Mouse (Mus musculus) c-Kit-positive CD71-positive TER-119-negative erythroid progenitor cells, embryonic 14.5 days (primary cell): ENCODE data around the gene Scand1.
A peak's percentile ranks its signal among the peaks of the same experiment; 100 is the strongest.

ENCODE experiments used
- DNase-seq: peaks from one replicate; pipeline ENCODE4 v3.0.0-alpha.2; 2013; ENCODE audit warnings: low read depth

Gene Scand1

GRCm38 (mm10) chr2:156307261-156307660, 5.2 kb downstream of the Scand1 start:
- no peak for DNase-seq

GRCm38 (mm10) chr2:156305818-156306217, 6.7 kb downstream of the Scand1 start:
- peak; percentile 33 for DNase-seq

GRCm38 (mm10) chr2:156304351-156304750, 8.2 kb downstream of the Scand1 start:
- no peak for DNase-seq

DNA sequence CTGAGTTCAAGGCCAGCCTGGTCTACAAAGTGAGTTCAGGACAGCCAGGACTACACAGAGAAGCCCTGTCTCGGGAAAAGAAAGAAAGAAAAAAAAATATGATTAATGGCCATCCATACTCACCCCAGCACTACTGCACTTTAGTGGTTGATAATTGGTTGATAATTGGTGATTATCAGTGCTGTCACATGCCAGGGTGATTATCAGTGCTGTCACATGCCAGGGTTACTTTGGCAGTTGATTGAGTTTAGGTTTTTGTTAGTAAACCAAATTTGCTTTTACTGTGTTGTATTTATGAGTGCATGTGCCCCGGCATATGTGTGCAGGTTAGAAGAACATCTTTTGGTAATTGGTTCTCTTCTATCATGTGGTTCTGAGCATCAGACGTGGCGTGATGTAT, 10.4 kb downstream of the Scand1 start:
- peak; percentile 33 for DNase-seq

DNA sequence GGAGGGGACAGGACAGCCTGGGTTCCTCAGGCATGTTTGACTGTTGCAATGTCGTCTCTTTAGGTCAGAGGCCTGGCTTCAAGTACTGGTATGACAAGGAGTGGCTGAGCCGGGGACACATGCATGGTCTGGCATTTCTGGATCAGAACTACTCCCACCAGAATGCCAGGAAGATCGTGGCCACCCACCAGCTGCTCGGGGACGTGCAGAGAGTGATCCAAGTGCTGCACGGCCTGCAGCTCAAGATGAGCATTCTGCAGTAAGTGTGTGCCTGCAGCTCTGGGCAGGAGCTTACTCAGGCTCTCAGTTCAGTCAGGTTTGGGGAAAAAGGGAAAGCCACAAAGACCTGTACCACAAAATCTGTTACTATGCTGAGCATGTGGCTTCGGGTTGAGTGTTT, 14.0 kb downstream of the Scand1 start:
- DNase-seq = no peak

DNA sequence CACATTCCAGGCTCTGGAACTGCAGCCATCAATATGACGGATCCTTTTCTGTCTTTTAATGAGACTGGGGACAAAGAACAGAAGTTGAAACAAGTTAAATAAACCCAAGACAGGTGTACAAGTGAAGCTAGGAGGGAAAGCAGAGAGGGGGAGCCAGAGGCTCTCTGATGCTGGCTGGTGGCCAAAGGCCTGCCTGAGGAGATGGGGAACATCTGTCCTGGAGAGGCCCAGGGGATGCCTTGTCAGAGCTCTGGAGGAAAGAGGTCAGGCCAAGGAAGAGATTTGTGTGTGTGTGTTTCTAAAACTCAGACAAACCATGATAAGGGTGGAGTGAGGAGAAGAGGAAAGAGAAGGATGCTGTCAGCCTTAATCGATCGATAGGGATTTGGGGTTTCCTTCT, 14.9 kb downstream of the Scand1 start:
- DNase-seq = no peak

GRCm38 (mm10) chr2:156296190-156296589, 16.3 kb downstream of the Scand1 start:
- DNase-seq = no peak

- no peak for DNase-seq
Observed at GRCm38 (mm10) chr2:156295601-156296063, 16.9 kb downstream of the Scand1 start.

DNA sequence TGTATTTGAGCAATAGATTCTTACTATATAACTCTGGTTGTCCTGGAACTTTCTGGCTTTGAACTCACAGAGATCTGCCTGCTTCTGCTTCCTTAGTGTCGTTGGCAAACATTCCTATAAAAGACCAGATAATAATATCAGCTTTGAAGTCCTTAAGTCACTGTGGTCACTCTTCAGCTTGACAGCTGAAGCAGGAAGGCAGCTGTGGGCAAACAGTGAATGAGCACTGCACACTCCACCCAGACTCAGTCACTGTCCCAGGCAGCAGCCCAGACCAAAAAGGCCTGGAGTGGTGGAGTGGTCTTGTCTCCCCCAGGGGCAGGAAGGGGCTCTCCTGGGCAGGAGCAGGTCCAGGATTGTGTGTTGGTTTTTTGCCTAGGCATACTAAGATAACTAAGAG, 20.5 kb downstream of the Scand1 start:
- no peak for DNase-seq

DNA sequence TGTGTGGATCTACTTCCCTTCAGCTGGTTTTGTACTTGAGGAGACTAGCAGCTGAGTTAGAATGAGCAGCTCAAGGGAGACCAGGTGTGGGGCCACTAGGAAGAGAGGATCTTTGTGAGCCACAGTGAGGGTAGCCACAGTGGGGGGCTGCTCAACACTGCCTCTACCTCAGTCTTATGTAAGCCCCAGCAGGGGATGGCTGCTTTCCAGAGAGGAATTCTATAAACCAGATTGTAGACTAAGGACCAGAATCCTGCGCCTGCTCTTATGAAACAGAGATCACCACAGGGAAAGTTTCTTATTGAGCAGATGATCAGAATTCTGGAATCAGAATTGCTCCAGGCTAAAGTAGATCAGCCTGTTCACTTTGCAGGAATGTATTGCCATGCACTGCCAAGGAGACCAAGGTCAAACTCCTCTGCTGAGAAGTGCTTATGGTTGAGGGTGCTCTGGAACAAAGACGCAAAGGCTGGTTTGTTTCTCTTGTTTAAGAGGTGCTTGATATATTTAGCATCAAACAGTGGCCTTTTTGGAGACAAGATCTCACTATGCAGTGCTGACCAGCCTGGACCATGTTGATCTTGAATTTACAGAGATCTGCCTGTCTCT, 22.8 kb downstream of the Scand1 start:
- no peak for DNase-seq

DNA sequence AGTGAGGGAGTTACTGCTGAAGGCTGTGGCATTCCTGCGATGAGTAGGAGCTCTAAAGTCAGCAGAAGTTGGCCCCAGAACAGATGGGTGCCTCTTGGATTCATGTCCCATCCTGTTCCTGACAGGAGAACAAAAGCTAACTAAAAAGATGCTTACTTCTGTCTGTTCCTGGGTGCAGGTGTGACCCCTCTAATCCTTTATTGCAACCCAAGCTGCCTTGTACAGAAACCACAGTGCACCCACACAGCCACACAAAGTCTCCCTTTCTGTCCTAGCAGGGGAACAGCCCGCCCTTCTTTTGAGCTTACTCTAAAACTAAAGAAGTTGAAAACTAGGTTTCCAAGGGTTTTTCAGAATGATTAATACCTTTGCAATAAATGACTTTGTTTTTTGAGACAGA, 24.3 kb downstream of the Scand1 start:
- DNase-seq = no peak

GRCm38 (mm10) chr2:156286733-156287132, 25.8 kb downstream of the Scand1 start:
- DNase-seq = no peak

- no peak for DNase-seq
Observed at GRCm38 (mm10) chr2:156285161-156285560, 27.3 kb downstream of the Scand1 start.

GRCm38 (mm10) chr2:156281227-156281626, 31.3 kb downstream of the Scand1 start:
- DNase-seq = no peak

DNA sequence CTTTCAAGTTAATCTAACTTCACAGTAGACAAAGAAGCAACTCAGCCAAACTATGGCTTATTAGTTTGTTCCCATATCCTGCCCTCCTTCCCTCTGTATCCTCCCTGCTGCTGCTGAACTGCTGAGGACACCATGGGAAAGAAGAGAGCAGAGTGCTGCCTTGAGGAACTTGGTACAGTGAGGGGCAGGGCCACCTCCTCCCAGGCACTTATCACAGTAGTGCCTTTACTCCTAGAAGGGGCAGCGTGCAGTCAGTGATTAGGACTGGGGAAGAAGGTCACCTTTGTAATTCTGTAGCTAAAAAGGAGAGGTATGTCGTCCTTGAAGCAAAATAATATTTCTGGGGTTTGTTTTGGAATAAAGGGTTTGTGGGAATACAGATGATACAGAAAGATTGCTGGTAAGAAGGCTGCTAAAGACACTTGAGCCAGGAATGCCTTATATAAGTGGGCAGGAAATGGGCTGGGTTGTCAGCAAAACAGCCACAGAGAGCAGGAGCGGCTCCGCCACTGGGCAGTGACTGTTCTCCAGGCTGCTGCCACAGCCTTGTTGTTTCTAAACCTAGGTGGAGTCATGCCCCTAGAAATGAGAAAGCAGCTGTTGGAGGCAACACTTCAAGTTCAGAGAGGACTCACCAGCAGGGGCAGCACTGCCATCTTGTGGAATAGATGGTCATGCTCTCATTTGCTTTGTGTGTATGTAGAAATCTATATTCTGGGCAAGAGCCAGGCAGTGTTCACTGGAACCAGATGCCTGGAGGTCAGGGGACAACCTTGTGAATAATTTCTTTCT, 34.1 kb downstream of the Scand1 start:
- peak; percentile 83 for DNase-seq

DNA sequence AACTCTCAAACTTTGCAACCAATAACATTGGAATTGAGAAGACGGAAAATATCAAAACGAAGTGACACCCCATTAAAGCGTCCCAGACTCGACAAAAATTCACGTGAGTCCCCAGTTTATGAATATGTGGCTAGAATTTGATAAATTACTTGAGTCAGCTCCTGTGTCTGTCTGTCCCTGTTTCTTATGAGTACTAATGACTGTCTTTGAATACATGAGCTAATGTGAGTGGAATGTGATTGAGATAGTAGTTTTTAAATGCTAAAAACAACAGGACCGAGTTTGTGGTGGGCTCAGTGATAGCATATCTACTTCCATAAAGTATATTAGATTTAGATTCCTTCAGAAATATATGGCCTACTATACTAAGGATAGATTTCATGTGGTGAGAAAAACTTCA, 40.0 kb downstream of the Scand1 start:
- DNase-seq = no peak

DNA sequence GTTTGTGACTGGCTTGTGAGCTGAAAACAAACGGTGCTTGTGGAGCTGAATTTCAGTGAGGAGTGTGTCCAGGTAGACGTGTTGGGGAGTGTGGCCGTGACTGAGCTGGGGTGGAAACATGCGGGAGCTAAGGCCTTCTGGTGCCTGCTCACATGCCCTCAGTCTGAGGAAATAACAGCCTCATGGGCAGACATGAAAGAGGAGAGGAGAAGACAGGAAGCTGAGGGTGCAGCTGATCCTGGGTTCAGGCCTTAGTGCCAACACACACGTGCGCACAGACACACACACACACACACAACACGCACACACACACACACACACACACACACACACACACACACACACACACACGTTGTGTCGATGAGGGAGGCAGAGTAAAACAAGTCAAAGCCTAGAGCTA, 44.9 kb downstream of the Scand1 start:
- no peak for DNase-seq

- no peak for DNase-seq
Observed at GRCm38 (mm10) chr2:156263204-156263893, 49.2 kb downstream of the Scand1 start.
